Mouse (Mus musculus): ENCODE data around the gene Gm20716.
"Not testable (repeated sequence)": the region's sequence is repeated elsewhere in the genome, so short reads cannot be mapped to it uniquely, and the experiment has no call there.

Gm20716 gene

GRCm38 (mm10) chr2:168161514-168161971 lies 68.6 kb downstream of the Gm20716 start:
- DNase-seq, result no peak

- no peak for DNase-seq
These were observed 69.7 kb downstream of the Gm20716 start for GRCm38 (mm10) chr2:168160370-168160930.

GRCm38 (mm10) chr2:168158911-168159711 lies 71.1 kb downstream of the Gm20716 start:
- no peak for DNase-seq

GRCm38 (mm10) chr2:168157974-168158373 lies 72.2 kb downstream of the Gm20716 start:
- not testable (repeated sequence) for DNase-seq

- no peak for DNase-seq
These were observed 73.8 kb downstream of the Gm20716 start for GRCm38 (mm10) chr2:168156361-168156760.

GRCm38 (mm10) chr2:168155666-168156065 lies 74.5 kb downstream of the Gm20716 start:
- DNase-seq, result no peak

GRCm38 (mm10) chr2:168154090-168154881 lies 75.9 kb downstream of the Gm20716 start:
- peak; percentile 82 for DNase-seq

- no peak for DNase-seq
These were observed 80.9 kb downstream of the Gm20716 start for GRCm38 (mm10) chr2:168149241-168149640.

- DNase-seq, result no peak
These were observed 82.3 kb downstream of the Gm20716 start for GRCm38 (mm10) chr2:168147722-168148432.

- no peak for DNase-seq
These were observed 84.7 kb downstream of the Gm20716 start for GRCm38 (mm10) chr2:168145437-168145836.

GRCm38 (mm10) chr2:168143794-168144193 lies 86.4 kb downstream of the Gm20716 start:
- no peak for DNase-seq

GRCm38 (mm10) chr2:168137161-168137560 lies 93.0 kb downstream of the Gm20716 start:
- DNase-seq, result peak; percentile 76

Measured in layer of hippocampus, adult 9-11 months (tissue).